Mouse (Mus musculus): ENCODE results near the gene Rpl35a. TPM values are rescaled to one million over a fixed set of nuclear protein-coding genes. Genes with fewer than 3 reads are reported as not detected.

Gene Rpl35a
- total RNA-seq, 2 experiments from 2014 or later = 1,666 to 2,009 TPM

Other genes with a start within 250 kb of the Rpl35a start
- gene Smbd1, start 246.0 kb upstream of the Rpl35a start, total RNA-seq (2015) = not detected in 2 replicates
- not detected in 2 replicates for gene Smbd1, start 246.0 kb upstream of the Rpl35a start, total RNA-seq (2017)
- 23.1 and 26.1 TPM in 2 replicates for gene Fyttd1, start 179.0 kb upstream of the Rpl35a start, total RNA-seq (2015)
- 24.1 and 35.0 TPM in 2 replicates for gene Fyttd1, start 179.0 kb upstream of the Rpl35a start, total RNA-seq (2017)
- 12.4 and 18.8 TPM in 2 replicates for gene Rubcn, start 178.7 kb upstream of the Rpl35a start, total RNA-seq (2015)
- 22.8 and 22.9 TPM in 2 replicates for gene Rubcn, start 178.7 kb upstream of the Rpl35a start, total RNA-seq (2017)
- gene Lrch3, start 142.4 kb upstream of the Rpl35a start, total RNA-seq (2015) = 24.5 and 34.7 TPM in 2 replicates
- gene Lrch3, start 142.4 kb upstream of the Rpl35a start, total RNA-seq (2017) = 23.9 and 35.6 TPM in 2 replicates
- gene Iqcg, start 235 bp upstream of the Rpl35a start, total RNA-seq (2015) = 0.14 TPM in 1 of 2 replicates, not detected in the other
- 0.15 and 0.53 TPM in 2 replicates for gene Iqcg, start 235 bp upstream of the Rpl35a start, total RNA-seq (2017)
- 1.4 and 1.6 TPM in 2 replicates for gene Lmln, start 6.1 kb downstream of the Rpl35a start, total RNA-seq (2015)
- gene Lmln, start 6.1 kb downstream of the Rpl35a start, total RNA-seq (2017) = 2.2 and 2.6 TPM in 2 replicates
- 17.2 and 18.4 TPM in 2 replicates for gene Osbpl11, start 128.6 kb downstream of the Rpl35a start, total RNA-seq (2015)
- gene Osbpl11, start 128.6 kb downstream of the Rpl35a start, total RNA-seq (2017) = 29.1 and 30.0 TPM in 2 replicates
- gene Snx4, start 195.0 kb downstream of the Rpl35a start, total RNA-seq (2015) = 61.0 and 61.8 TPM in 2 replicates
- gene Snx4, start 195.0 kb downstream of the Rpl35a start, total RNA-seq (2017) = 76.8 and 88.0 TPM in 2 replicates

Data from megakaryocyte, adult 5-6 weeks (primary cell).